Mouse (Mus musculus): ENCODE results near the gene Spdye4b. TPM values are rescaled to one million over a fixed set of nuclear protein-coding genes. Genes with fewer than 3 reads are reported as not detected.
"Not testable (repeated sequence)": the region's sequence is repeated elsewhere in the genome, so short reads cannot be mapped to it uniquely, and the experiment has no call there.

Spdye4b gene
- total and polyA plus RNA-seq, 2 experiments = not detected

DNA sequence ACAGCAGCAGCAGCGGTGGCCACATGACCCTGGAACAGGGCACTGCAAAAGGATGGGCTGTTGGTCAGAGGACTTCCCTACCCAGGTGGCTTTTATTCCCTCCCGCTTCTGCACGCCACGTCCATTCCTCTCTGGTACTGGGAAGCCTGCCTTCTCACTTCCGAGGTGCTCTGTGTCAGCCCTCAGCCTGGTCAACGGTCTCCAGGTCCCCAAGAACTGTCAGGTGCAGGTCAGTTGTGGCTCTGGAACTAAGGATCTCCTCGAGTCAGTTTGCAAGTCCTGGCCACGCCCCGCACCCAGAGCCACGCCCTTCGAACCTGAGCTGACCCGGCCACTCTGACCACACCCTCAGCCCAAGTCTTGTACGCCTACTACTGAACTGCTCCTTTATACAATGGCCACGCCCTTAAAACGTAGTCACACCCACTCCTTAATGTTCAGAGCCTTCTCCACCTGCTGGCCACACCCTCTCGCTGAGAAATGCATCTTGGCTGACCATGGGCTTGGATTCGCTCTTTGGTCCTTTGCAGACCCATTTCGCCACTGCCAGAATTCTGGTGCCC lies 15.2 kb upstream of the Spdye4b start:
- no peak for DNase-seq (ENCODE audit: extremely low read depth, low read depth, low spot score)
- H3K9ac ChIP-seq (ENCODE audit: low read depth, low read length) = no peak overlapping the region

DNA sequence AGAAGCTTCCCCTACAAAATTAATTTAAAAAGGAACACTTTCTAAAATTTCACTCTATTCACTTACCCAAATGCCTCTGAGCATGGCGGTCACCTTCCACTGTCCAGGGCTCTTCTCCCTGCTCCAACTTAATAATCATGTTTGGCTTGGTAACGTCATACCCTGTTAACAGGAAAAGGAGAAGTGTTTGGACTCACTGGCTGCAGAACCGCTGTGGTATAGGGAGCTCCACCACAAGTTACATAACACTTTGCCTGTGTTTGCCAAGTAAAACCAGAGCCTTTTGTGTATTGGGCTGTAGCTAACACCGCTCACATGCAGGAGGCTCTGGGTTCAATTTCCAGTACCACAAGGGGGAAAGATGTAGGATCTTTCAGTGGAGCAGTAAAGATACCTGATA lies 4.8 kb upstream of the Spdye4b start:
- H3K9ac ChIP-seq (ENCODE audit: low read depth, low read length) = no peak overlapping the region
- H3K4me3 ChIP-seq (ENCODE audit: insufficient read depth, low read depth, low read length) = no peak overlapping the region
- H3K27ac ChIP-seq (replicated peaks; ENCODE audit: insufficient read depth, low read depth, low read length) = no peak overlapping the region
- H3K4me1 ChIP-seq (ENCODE audit: control insufficient read depth, insufficient read depth, low read length) = no peaks in the 10 kb centered on the region
- H3K27me3 ChIP-seq (ENCODE audit: control insufficient read depth, insufficient read depth, low read length) = no peaks in the 10 kb centered on the region
- no peak for TF ChIP-seq CTCF (IDR thresholded peaks at IDR 0.05; ENCODE audit: low read depth, low read length)
- no peak for TF ChIP-seq POLR2A (IDR thresholded peaks at IDR 0.05; ENCODE audit: extremely low read depth, insufficient read depth, low read length)
- peaks cover 59% of the 10 kb centered on the region for H3K36me3 ChIP-seq (ENCODE audit: control insufficient read depth, insufficient read depth, low read length)
- 93% methylated on average over 4 of the region's 4 CpGs for WGBS
- DNase-seq (ENCODE audit: extremely low read depth, low read depth, low spot score) = no peak
- no peaks in the 10 kb centered on the region for H3K79me2 ChIP-seq (ENCODE audit: control insufficient read depth, insufficient read depth, low read length)

More for the DNA sequence above, 15.2 kb upstream of the Spdye4b start:
- H3K27me3 ChIP-seq (ENCODE audit: control insufficient read depth, insufficient read depth, low read length) = no peaks in the 10 kb centered on the region; the same call in 1 of the 2 replicates
- TF ChIP-seq POLR2A (IDR thresholded peaks at IDR 0.05; ENCODE audit: extremely low read depth, insufficient read depth, low read length) = no peak
- TF ChIP-seq CTCF (IDR thresholded peaks at IDR 0.05; ENCODE audit: low read depth, low read length) = no peak
- WGBS = 26% methylated on average over 18 of the region's 18 CpGs
- no peak overlapping the region for H3K4me3 ChIP-seq (ENCODE audit: insufficient read depth, low read depth, low read length)
- no peak overlapping the region for H3K27ac ChIP-seq (replicated peaks; ENCODE audit: insufficient read depth, low read depth, low read length)
- no peaks in the 10 kb centered on the region for H3K4me1 ChIP-seq (ENCODE audit: control insufficient read depth, insufficient read depth, low read length)
- no peaks in the 10 kb centered on the region for H3K36me3 ChIP-seq (ENCODE audit: control insufficient read depth, insufficient read depth, low read length)
- H3K79me2 ChIP-seq (ENCODE audit: control insufficient read depth, insufficient read depth, low read length) = no peaks in the 10 kb centered on the region

DNA sequence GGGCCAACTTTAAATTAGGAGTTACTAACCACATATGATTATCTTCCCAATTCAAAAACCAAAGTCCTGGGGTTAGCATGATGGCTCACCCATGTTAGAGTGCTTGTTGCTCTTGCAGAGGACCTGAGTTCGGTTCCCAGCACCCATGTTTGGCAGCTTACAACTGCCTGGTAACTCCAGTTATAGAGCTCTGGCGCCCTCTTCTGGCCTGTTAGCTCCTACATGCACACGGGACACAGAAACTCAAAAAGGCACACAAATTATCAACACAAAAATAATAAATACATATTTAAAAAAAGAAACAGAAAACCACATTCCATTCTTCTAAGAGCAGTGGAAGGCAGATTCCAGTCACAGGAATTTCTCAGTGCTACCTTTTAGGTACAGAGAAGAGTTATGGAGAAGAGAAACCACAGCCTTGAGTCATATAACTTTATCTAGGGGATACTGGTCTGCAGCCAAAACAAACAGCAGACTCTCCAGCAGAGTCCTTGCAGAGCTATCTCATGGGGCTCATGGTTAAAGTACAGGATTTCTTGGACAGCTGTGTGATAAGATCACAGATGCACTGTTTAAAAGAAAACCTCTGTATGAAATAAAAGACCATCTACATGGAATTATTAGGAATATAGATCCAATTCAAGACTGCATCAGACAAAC lies 3.1 kb upstream of the Spdye4b start:
- TF ChIP-seq POLR2A (IDR thresholded peaks at IDR 0.05; ENCODE audit: extremely low read depth, insufficient read depth, low read length) (no peak), CTCF (IDR thresholded peaks at IDR 0.05; ENCODE audit: low read depth, low read length) (no peak)
- WGBS = 93% methylated on average over 3 of the region's 3 CpGs
- Histone ChIP-seq H3K27ac (replicated peaks; ENCODE audit: insufficient read depth, low read depth, low read length) (no peak overlapping the region), H3K79me2 (ENCODE audit: control insufficient read depth, insufficient read depth, low read length) (no peaks in the 10 kb centered on the region), H3K36me3 (ENCODE audit: control insufficient read depth, insufficient read depth, low read length) (peaks cover 54% of the 10 kb centered on the region), H3K4me1 (ENCODE audit: control insufficient read depth, insufficient read depth, low read length) (no peaks in the 10 kb centered on the region), H3K4me3 (ENCODE audit: insufficient read depth, low read depth, low read length) (no peak overlapping the region), H3K9ac (ENCODE audit: low read depth, low read length) (no peak overlapping the region), H3K27me3 (ENCODE audit: control insufficient read depth, insufficient read depth, low read length) (no peaks in the 10 kb centered on the region)
- no peak for DNase-seq (ENCODE audit: extremely low read depth, low read depth, low spot score)

DNA sequence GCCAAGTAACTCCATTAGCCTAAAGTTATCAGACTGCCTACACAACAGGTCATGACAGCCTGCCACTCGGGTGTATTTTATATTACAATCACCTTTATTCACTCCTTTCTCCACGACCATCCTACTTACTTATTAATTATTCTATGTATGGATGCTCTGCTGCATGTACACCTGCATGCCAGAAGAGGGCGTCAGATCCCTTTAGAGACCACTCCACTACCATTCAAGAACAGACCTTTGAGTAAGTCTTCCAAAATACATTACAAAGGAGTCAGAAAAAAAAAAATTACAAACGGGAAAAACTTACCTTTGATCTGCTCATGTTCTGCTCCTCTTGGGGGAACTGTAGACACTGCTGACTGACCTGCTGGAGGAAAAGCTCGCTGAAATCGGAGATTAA lies 1.6 kb upstream of the Spdye4b start:
- DNase-seq (ENCODE audit: extremely low read depth, low read depth, low spot score) = no peak
- H3K4me1 ChIP-seq (ENCODE audit: control insufficient read depth, insufficient read depth, low read length) = no peaks in the 10 kb centered on the region
- 51% methylated on average over 6 of the region's 6 CpGs for WGBS
- peaks cover 42% of the 10 kb centered on the region for H3K36me3 ChIP-seq (ENCODE audit: control insufficient read depth, insufficient read depth, low read length)
- TF ChIP-seq POLR2A (IDR thresholded peaks at IDR 0.05; ENCODE audit: extremely low read depth, insufficient read depth, low read length) (no peak), CTCF (IDR thresholded peaks at IDR 0.05; ENCODE audit: low read depth, low read length) (no peak)
- H3K4me3 ChIP-seq (ENCODE audit: insufficient read depth, low read depth, low read length) = no peak overlapping the region
- no peak overlapping the region for H3K27ac ChIP-seq (replicated peaks; ENCODE audit: insufficient read depth, low read depth, low read length)
- H3K9ac ChIP-seq (ENCODE audit: low read depth, low read length) = no peak overlapping the region
- no peaks in the 10 kb centered on the region for H3K27me3 ChIP-seq (ENCODE audit: control insufficient read depth, insufficient read depth, low read length)
- H3K79me2 ChIP-seq (ENCODE audit: control insufficient read depth, insufficient read depth, low read length) = no peaks in the 10 kb centered on the region

DNA sequence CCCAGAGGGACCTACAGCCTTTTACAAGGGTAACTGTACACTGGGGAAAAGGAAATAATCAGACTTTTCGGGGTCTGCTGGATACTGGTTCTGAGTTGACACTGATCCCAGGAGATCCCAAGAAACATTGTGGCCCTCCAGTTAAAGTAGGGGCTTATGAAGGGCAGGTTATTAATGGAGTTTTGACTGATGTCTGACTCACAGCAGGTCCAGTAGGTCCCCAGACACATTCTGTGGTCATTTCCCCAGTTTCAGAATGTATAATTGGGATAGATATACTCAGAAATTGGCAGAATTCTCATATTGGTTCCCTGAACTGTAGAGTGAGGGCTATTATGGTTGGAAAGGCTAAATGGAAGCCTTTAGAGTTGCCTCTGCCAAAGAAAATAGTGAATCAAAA lies 7.2 kb downstream of the Spdye4b start:
- not testable (repeated sequence) for H3K4me3 ChIP-seq (ENCODE audit: insufficient read depth, low read depth, low read length); H3K27ac ChIP-seq (replicated peaks; ENCODE audit: insufficient read depth, low read depth, low read length); H3K9ac ChIP-seq (ENCODE audit: low read depth, low read length); H3K36me3 ChIP-seq (ENCODE audit: control insufficient read depth, insufficient read depth, low read length); H3K4me1 ChIP-seq (ENCODE audit: control insufficient read depth, insufficient read depth, low read length); H3K27me3 ChIP-seq (ENCODE audit: control insufficient read depth, insufficient read depth, low read length); DNase-seq (ENCODE audit: extremely low read depth, low read depth, low spot score); H3K79me2 ChIP-seq (ENCODE audit: control insufficient read depth, insufficient read depth, low read length)
- WGBS = 80% methylated on average over 1 of the region's 1 CpGs

DNA sequence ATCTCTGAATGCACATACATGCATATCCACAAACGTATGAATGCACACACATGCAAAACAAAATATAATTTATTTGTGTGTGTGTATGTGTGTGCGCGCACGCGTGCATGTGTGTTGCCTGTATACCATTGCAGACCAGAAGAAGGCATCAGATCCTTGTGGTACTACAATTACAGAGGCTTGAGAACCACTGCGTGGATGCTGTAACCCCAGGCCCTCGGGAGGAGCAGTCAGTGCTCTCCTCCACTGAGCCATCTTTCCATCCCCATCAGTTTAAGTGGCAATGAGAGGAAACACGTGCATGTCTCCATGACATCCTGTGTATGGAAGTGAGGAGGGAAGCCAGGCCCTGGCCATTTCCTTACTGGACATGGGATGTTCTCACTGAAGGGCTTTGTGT lies 12.0 kb downstream of the Spdye4b start:
- H3K4me3 ChIP-seq (ENCODE audit: insufficient read depth, low read depth, low read length) = no peak overlapping the region
- H3K79me2 ChIP-seq (ENCODE audit: control insufficient read depth, insufficient read depth, low read length) = no peaks in the 10 kb centered on the region
- H3K4me1 ChIP-seq (ENCODE audit: control insufficient read depth, insufficient read depth, low read length) = no peaks in the 10 kb centered on the region
- H3K27me3 ChIP-seq (ENCODE audit: control insufficient read depth, insufficient read depth, low read length) = no peaks in the 10 kb centered on the region
- H3K36me3 ChIP-seq (ENCODE audit: control insufficient read depth, insufficient read depth, low read length) = no peaks in the 10 kb centered on the region
- no peak for TF ChIP-seq POLR2A (IDR thresholded peaks at IDR 0.05; ENCODE audit: extremely low read depth, insufficient read depth, low read length)
- TF ChIP-seq CTCF (IDR thresholded peaks at IDR 0.05; ENCODE audit: low read depth, low read length) = no peak
- 87% methylated on average over 8 of the region's 8 CpGs for WGBS
- DNase-seq (ENCODE audit: extremely low read depth, low read depth, low spot score) = no peak
- H3K27ac ChIP-seq (replicated peaks; ENCODE audit: insufficient read depth, low read depth, low read length) = no peak overlapping the region
- no peak overlapping the region for H3K9ac ChIP-seq (ENCODE audit: low read depth, low read length)

DNA sequence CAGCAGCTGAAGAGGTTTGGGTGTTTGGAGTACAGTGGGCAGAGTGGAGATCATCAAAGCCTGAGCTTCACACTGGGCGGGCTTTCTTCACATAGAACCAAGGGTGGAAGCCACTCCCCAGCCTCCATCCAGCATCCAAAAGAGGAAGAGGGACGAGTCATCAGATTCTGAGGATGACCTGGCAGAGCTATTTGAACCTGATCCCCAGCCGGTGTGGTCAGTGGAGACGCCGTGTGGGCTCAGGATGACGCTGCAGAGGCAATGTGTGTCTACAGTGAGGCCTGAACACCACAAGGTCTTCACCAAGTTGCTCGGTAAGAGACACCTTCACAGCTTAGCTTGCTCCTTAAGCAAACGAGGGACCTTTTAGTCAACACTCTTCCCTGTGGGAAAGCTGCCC lies 13.9 kb downstream of the Spdye4b start:
- not testable (repeated sequence) for H3K79me2 ChIP-seq (ENCODE audit: control insufficient read depth, insufficient read depth, low read length); H3K4me1 ChIP-seq (ENCODE audit: control insufficient read depth, insufficient read depth, low read length)
- WGBS = 55% methylated on average over 8 of the region's 8 CpGs

More for the DNA sequence above, 13.9 kb downstream of the Spdye4b start:
- H3K9ac ChIP-seq (ENCODE audit: low read depth, low read length); H3K27me3 ChIP-seq (ENCODE audit: control insufficient read depth, insufficient read depth, low read length); H3K36me3 ChIP-seq (ENCODE audit: control insufficient read depth, insufficient read depth, low read length); DNase-seq (ENCODE audit: extremely low read depth, low read depth, low spot score); H3K27ac ChIP-seq (replicated peaks; ENCODE audit: insufficient read depth, low read depth, low read length); H3K4me3 ChIP-seq (ENCODE audit: insufficient read depth, low read depth, low read length): not testable (repeated sequence)
